Mouse (Mus musculus): ENCODE measurements around the gene Slc26a10. TPM values are rescaled to one million over a fixed set of nuclear protein-coding genes. Genes with fewer than 3 reads are reported as not detected.

The Slc26a10 gene
- 1.8 TPM for total RNA-seq (2023)

GRCm38 (mm10) chr10:127179871-127180694 lies at the start of gene Slc26a10:
Gene Slc26a10, minus strand, starts transcription at chr10:127180645.

DNA sequence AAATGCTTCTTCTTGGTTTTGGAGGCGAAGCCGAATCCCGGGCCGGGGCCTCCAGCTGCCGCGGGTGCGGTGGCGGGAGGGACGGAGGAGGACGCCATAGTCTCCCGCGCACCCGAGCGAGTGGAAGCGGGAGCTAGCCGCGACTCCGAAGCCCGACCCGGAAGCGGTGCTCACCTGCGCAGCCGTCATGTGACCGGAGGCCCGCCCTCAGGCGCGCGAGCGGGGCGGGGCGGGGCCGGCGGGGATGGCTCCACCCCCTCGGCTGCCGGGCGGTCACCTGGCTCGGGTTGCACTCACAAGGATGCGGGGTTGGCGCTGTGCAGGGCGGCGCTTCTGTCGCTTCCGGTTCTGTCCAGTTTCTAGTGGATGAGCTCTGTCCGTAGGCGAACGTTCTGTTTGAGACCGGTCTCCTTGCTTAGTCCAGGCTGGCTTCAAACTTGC lies 31.0 kb upstream of the Slc26a10 start, which contains the start of gene Pip4k2c:
Gene Pip4k2c, minus strand, starts transcription at position 172 of the 441 bp plus-strand sequence.

GRCm38 (mm10) chr10:127195328-127196129 lies 15.1 kb upstream of the Slc26a10 start, which contains the start of gene Dtx3:
Gene Dtx3, minus strand, starts transcription at chr10:127195728.

GRCm38 (mm10) chr10:127189651-127190381 lies 9.4 kb upstream of the Slc26a10 start, which contains the start of gene Arhgef25:
Gene Arhgef25, minus strand, starts transcription at chr10:127190083.

GRCm38 (mm10) chr10:127164631-127165353 lies 15.7 kb downstream of the Slc26a10 start, which contains the start of gene B4galnt1:
Gene B4galnt1, plus strand, starts transcription at chr10:127165225.

Other genes starting within 250 kb of the Slc26a10 start
- 101 TPM for gene Ctdsp2, start 201.9 kb downstream of the Slc26a10 start, total RNA-seq (2023)
- 1.7 TPM for gene Avil, start 179.9 kb downstream of the Slc26a10 start, total RNA-seq (2023)
- 23.1 TPM for gene Tsfm, start 149.8 kb downstream of the Slc26a10 start, total RNA-seq (2023)
- gene Mettl1, start 139.2 kb downstream of the Slc26a10 start, total RNA-seq (2023) = 20.2 TPM
- not detected for gene Eef1akmt3, start 139.1 kb downstream of the Slc26a10 start, total RNA-seq (2023)
- gene Cyp27b1, start 132.4 kb downstream of the Slc26a10 start, total RNA-seq (2023) = not detected
- gene March9, start 120.5 kb downstream of the Slc26a10 start, total RNA-seq (2023) = 3.9 TPM
- 107 TPM for gene Cdk4, start 117.1 kb downstream of the Slc26a10 start, total RNA-seq (2023)
- 7.9 TPM for gene Tspan31, start 110.4 kb downstream of the Slc26a10 start, total RNA-seq (2023)
- 146 TPM for gene Agap2, start 105.4 kb downstream of the Slc26a10 start, total RNA-seq (2023)
- gene Os9, start 59.5 kb downstream of the Slc26a10 start, total RNA-seq (2023) = 87.9 TPM
- gene B4galnt1, start 15.4 kb downstream of the Slc26a10 start, total RNA-seq (2023) = 652 TPM
- 2.2 TPM for gene Arhgef25, start 9.4 kb upstream of the Slc26a10 start, total RNA-seq (2023)
- gene Dtx3, start 15.1 kb upstream of the Slc26a10 start, total RNA-seq (2023) = 65.3 TPM
- 40.5 TPM for gene Pip4k2c, start 30.9 kb upstream of the Slc26a10 start, total RNA-seq (2023)
- gene Kif5a, start 82.7 kb upstream of the Slc26a10 start, total RNA-seq (2023) = 0.44 TPM
- gene Dctn2, start 85.7 kb upstream of the Slc26a10 start, total RNA-seq (2023) = 104 TPM
- 106 TPM for gene Mbd6, start 108.4 kb upstream of the Slc26a10 start, total RNA-seq (2023)
- gene Mars, start 131.1 kb upstream of the Slc26a10 start, total RNA-seq (2023) = 51.3 TPM
- gene Arhgap9, start 141.3 kb upstream of the Slc26a10 start, total RNA-seq (2023) = 300 TPM
- not detected for gene Gli1, start 161.3 kb upstream of the Slc26a10 start, total RNA-seq (2023)
- gene Inhbe, start 173.8 kb upstream of the Slc26a10 start, total RNA-seq (2023) = not detected
- gene Inhbc, start 189.8 kb upstream of the Slc26a10 start, total RNA-seq (2023) = not detected
- 103 TPM for gene R3hdm2, start 199.7 kb upstream of the Slc26a10 start, total RNA-seq (2023)